ENCODE assay signal across 8 mouse cellular contexts in genomic region chr7:112788321-112788751, GRCm38 (mm10).
DNase-seq lines count a peak whose midpoint lies in the region; ATAC-seq and TF ChIP-seq lines count a peak whose summit lies in the region.

No protein-coding gene starts in this region.

- DNase-seq in urinary bladder, adult 18-20 months (ENCODE audit: low spot score in 2 of 2): peak; percentile 26 to 39
- DNase-seq in urinary bladder, postnatal 4 days (ENCODE audit: low spot score in 2 of 2): no peak
- DNase-seq in limb, embryonic 14.5 days (ENCODE audit: low spot score): peak; percentile 48
- no peak for DNase-seq in left cerebral cortex, adult 18-20 months (ENCODE audit: low spot score in 2 of 2)
- no peak for DNase-seq in layer of hippocampus, postnatal 25 days (ENCODE audit: extremely low spot score in 1 of 2, low spot score in 1 of 2)
- no peak for DNase-seq in spleen, postnatal 36 days (ENCODE audit: low spot score in 2 of 2)

- ATAC-seq in hindbrain, embryonic 13.5 days (ENCODE audit: low FRiP score): peak; percentile 76
- ATAC-seq in limb, embryonic 14.5 days (ENCODE audit: low FRiP score, low read depth): no peak

- H3K79me2 ChIP-seq in myocyte (ENCODE audit: control insufficient read depth, insufficient read depth): peaks cover 78% of the 10 kb centered on the region

- H3K4me1 ChIP-seq in hindbrain, embryonic 13.5 days (replicated peaks): peaks cover 46% of the 10 kb centered on the region
- peaks cover 48% of the 10 kb centered on the region for H3K4me1 ChIP-seq in limb, embryonic 14.5 days (ENCODE audit: control insufficient read depth, insufficient read depth, low read length)

- H3ac ChIP-seq in myocyte (ENCODE audit: control insufficient read depth, insufficient read length): no peak overlapping the region

- H3K4me2 ChIP-seq in hindbrain, embryonic 13.5 days: no peak overlapping the region
- no peak overlapping the region for H3K4me2 ChIP-seq in limb, embryonic 14.5 days (replicated peaks; ENCODE audit: low read depth, low read length, severe bottlenecking)
- H3K4me2 ChIP-seq in myocyte (ENCODE audit: low read depth): no peak overlapping the region

- 35% methylated on average over 7 of the region's 7 CpGs for WGBS in hindbrain, embryonic 13.5 days
- 36% methylated on average over 7 of the region's 7 CpGs for WGBS in limb, embryonic 14.5 days

- no peaks in the 10 kb centered on the region for H3K36me3 ChIP-seq in hindbrain, embryonic 13.5 days
- H3K36me3 ChIP-seq in limb, embryonic 14.5 days (ENCODE audit: control insufficient read depth, insufficient read depth, low read length): no peaks in the 10 kb centered on the region
- H3K36me3 ChIP-seq in myocyte (ENCODE audit: control insufficient read depth, insufficient read depth): no peaks in the 10 kb centered on the region

- H3K27ac ChIP-seq in hindbrain, embryonic 13.5 days: peak overlapping the region; percentile 80
- H3K27ac ChIP-seq in limb, embryonic 14.5 days (replicated peaks; ENCODE audit: low read depth, low read length): 0 out of 2 replicates have a peak overlapping the region, but pooled peaks have one; percentile 48

- H3K4me3 ChIP-seq in hindbrain, embryonic 13.5 days: no peak overlapping the region
- no peak overlapping the region for H3K4me3 ChIP-seq in limb, embryonic 14.5 days (replicated peaks; ENCODE audit: low read length)
- H3K4me3 ChIP-seq in myocyte: no peak overlapping the region

- no peaks in the 10 kb centered on the region for H3K9me3 ChIP-seq in hindbrain, embryonic 13.5 days
- H3K9me3 ChIP-seq in limb, embryonic 14.5 days (ENCODE audit: control insufficient read depth, low read length): no peaks in the 10 kb centered on the region; the same call in 1 of the 2 replicates

- H3K9ac ChIP-seq in hindbrain, embryonic 13.5 days: 0 out of 2 replicates have a peak overlapping the region, but pooled peaks have one; percentile 30
- no peak overlapping the region for H3K9ac ChIP-seq in limb, embryonic 14.5 days (ENCODE audit: low read depth, low read length, severe bottlenecking)

- no peak for TF ChIP-seq POLR2A in limb, embryonic 14.5 days (IDR thresholded peaks at IDR 0.05; ENCODE audit: borderline replicate concordance, extremely low read depth, insufficient read depth, insufficient read length)
- no peak for TF ChIP-seq POLR2A in myocyte (IDR thresholded peaks at IDR 0.05; ENCODE audit: insufficient read length, low read depth)

- no peaks in the 10 kb centered on the region for H3K27me3 ChIP-seq in hindbrain, embryonic 13.5 days
- H3K27me3 ChIP-seq in limb, embryonic 14.5 days (ENCODE audit: control insufficient read depth, insufficient read depth, low read length): no peaks in the 10 kb centered on the region
- no peaks in the 10 kb centered on the region for H3K27me3 ChIP-seq in myocyte (ENCODE audit: control insufficient read depth, insufficient read depth, insufficient read length)

TF ChIP-seq in myocyte, 11 proteins besides CTCF, POLR2A, EP300 and RAD21:
- TF ChIP-seq CEBPB (IDR thresholded peaks at IDR 0.05; ENCODE audit: insufficient read depth, poor library complexity, severe bottlenecking): peak; percentile 66
- no peak for TF ChIP-seq POLR2AphosphoS2 (IDR thresholded peaks at IDR 0.05; ENCODE audit: insufficient read length, low read depth)

Comparison
In these comparisons a context has a peak if more than half of its experiments do, and no peak if none do; other contexts are left out.
1. DNase-seq: peak in urinary bladder, adult 18-20 months (2 of 2) and limb, embryonic 14.5 days (single experiment); none in urinary bladder, postnatal 4 days (0 of 2), left cerebral cortex, adult 18-20 months (0 of 2), layer of hippocampus, postnatal 25 days (0 of 2) and spleen, postnatal 36 days (0 of 2).